Mouse (Mus musculus) stomach, postnatal 0 days (tissue): Measurements from ENCODE around the gene Myg1. TPM values are rescaled to one million over a fixed set of nuclear protein-coding genes. Genes with fewer than 3 reads are reported as not detected.

ENCODE experiments used
- ATAC-seq: fragments of 200-750 bp; cut with Nextera tagmentation; 2 replicates; pipeline ENCODE4 v1.8.0; 2017; ENCODE audit not compliant: low FRiP score, low TSS enrichment
- DNase-seq: peaks from one replicate; pipeline ENCODE4 v3.0.0-alpha.2; 2016; ENCODE audit warnings: low spot score
- H3K27ac ChIP-seq: fragments of 300-500 bp; sonication (generic); replicated peaks from 2 replicates; pipeline ENCODE4 v1.5.1; 2014; ENCODE audit warnings: mild to moderate bottlenecking, control low read depth
- H3K27me3 ChIP-seq: fragments of 300-500 bp; sonication (generic); 2 replicates; pipeline ENCODE4 v1.6.1; 2014; ENCODE audit warnings: low read length; ENCODE audit not compliant: control insufficient read depth, insufficient read depth
- H3K36me3 ChIP-seq: fragments of 300-500 bp; sonication (generic); 2 replicates; pipeline ENCODE4 v1.6.1; 2014; ENCODE audit warnings: low read length, mixed read lengths; ENCODE audit not compliant: control insufficient read depth, insufficient read depth
- H3K4me1 ChIP-seq: fragments of 300-500 bp; sonication (generic); replicated peaks from 2 replicates; pipeline ENCODE4 v1.6.1; 2014; ENCODE audit warnings: antibody characterized with exemption; ENCODE audit not compliant: control insufficient read depth, insufficient read depth
- H3K4me2 ChIP-seq: fragments of 300-500 bp; sonication (generic); replicated peaks from 2 replicates; pipeline ENCODE4 v1.6.1; 2014; ENCODE audit warnings: low read depth, mild to moderate bottlenecking, control low read depth, moderate library complexity
- H3K4me3 ChIP-seq: fragments of 300-500 bp; sonication (generic); 2 replicates; pipeline ENCODE4 v1.5.1; 2014; ENCODE audit warnings: low read depth, low read length, control low read depth
- H3K9ac ChIP-seq: fragments of 300-500 bp; sonication (generic); 2 replicates; pipeline ENCODE4 v1.6.1; 2014; ENCODE audit warnings: mild to moderate bottlenecking, low read length, control low read depth, mixed read lengths
- H3K9me3 ChIP-seq: fragments of 300-500 bp; sonication (generic); 2 replicates; pipeline ENCODE4 v1.6.1; 2016; ENCODE audit warnings: low read length; ENCODE audit not compliant: control insufficient read depth
- CTCF ChIP-seq: IDR thresholded peaks from 2 replicates; pipeline ENCODE4 v1.5.1; 2016; ENCODE audit warnings: antibody characterized with exemption, low read depth, mild to moderate bottlenecking, moderate library complexity
- EP300 ChIP-seq: optimal IDR thresholded peaks from 2 replicates; pipeline ENCODE3; 2016; ENCODE audit warnings: antibody characterized with exemption
- WGBS: fragments of 180-500 bp; shearing (Covaris S2); extraction: QIAGEN DNeasy Blood & Tissue Kit; methylation state at CpG from one replicate; pipeline ENCODE4 v1.1.7; 2014; 5-methylcytosine and 5-hydroxymethylcytosine counted together
- polyA plus RNA-seq: library from polyadenylated mRNA; unstranded; fragments of >200 nt; fragmentation: Nextera tagmentation; extraction: Ambion mirVana; gene quantifications from 2 replicates; pipeline ENCODE4 v1.2.1, GENCODE M21; 2015

The Myg1 gene
- polyA plus RNA-seq, 1 experiment from 2014 or later, result 44.8 TPM

GRCm38 (mm10) chr15:102377810-102378262 lies 46.3 kb downstream of the Myg1 start:
- Histone ChIP-seq H3K9me3 (no peaks in the 10 kb centered on the region), H3K27me3 (no peaks in the 10 kb centered on the region), H3K36me3 (no peaks in the 10 kb centered on the region), H3K27ac (peak overlapping the region; percentile 56), H3K4me1 (0 out of 2 replicates have a peak, but pooled peaks cover 3% of the 10 kb centered on the region), H3K4me3 (no peak overlapping the region), H3K4me2 (peak overlapping the region; percentile 97), H3K9ac (peak overlapping the region; percentile 35; the same call in 1 of the 2 replicates)
- TF ChIP-seq EP300, result no peak
- ATAC-seq (peak; percentile 27; the same call in 1 of the 2 replicates), DNase-seq (no peak)
- WGBS, result 15% methylated on average over 10 of the region's 10 CpGs

GRCm38 (mm10) chr15:102381575-102381974 lies 50.1 kb downstream of the Myg1 start:
- ATAC-seq (peak; percentile 78), DNase-seq (peak; percentile 88)
- no peak overlapping the region for H3K4me2 ChIP-seq
- 0 out of 2 replicates have a peak, but pooled peaks cover 3% of the 10 kb centered on the region for H3K4me1 ChIP-seq
- no peaks in the 10 kb centered on the region for H3K36me3 ChIP-seq
- no peaks in the 10 kb centered on the region for H3K9me3 ChIP-seq
- H3K4me3 ChIP-seq, result no peak overlapping the region
- no peak overlapping the region for H3K27ac ChIP-seq
- no peak for TF ChIP-seq EP300
- TF ChIP-seq CTCF, result peak; percentile 98
- 1% methylated on average over 7 of the region's 7 CpGs for WGBS
- H3K27me3 ChIP-seq, result no peaks in the 10 kb centered on the region
- H3K9ac ChIP-seq, result no peak overlapping the region

DNA sequence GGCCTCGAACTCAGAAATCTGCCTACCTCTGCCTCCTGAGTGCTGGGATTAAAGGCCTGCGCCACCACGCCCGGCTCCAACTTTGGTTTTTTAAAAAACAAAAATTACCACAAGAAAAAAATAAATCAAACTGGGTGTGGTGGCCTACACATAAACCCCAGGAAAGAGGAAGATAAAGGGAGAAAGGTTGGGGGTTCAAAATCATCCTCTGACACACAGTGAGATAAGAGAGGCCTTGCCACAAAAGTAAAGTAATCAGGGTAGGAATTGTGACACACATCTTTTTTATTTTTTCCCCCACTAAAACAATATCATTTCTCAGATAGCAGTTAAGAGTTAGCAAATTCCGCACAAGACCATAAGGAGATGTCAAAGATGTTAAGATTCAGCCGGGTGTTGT lies 52.2 kb downstream of the Myg1 start:
- Histone ChIP-seq H3K4me3 (no peak overlapping the region), H3K27ac (no peak overlapping the region), H3K4me2 (no peak overlapping the region), H3K9me3 (no peaks in the 10 kb centered on the region), H3K27me3 (no peaks in the 10 kb centered on the region), H3K36me3 (no peaks in the 10 kb centered on the region), H3K4me1 (no peaks in the 10 kb centered on the region), H3K9ac (no peak overlapping the region)
- DNase-seq, result no peak
- no peak for ATAC-seq
- 85% methylated on average over 6 of the region's 6 CpGs for WGBS
- TF ChIP-seq CTCF (no peak), EP300 (no peak)

DNA sequence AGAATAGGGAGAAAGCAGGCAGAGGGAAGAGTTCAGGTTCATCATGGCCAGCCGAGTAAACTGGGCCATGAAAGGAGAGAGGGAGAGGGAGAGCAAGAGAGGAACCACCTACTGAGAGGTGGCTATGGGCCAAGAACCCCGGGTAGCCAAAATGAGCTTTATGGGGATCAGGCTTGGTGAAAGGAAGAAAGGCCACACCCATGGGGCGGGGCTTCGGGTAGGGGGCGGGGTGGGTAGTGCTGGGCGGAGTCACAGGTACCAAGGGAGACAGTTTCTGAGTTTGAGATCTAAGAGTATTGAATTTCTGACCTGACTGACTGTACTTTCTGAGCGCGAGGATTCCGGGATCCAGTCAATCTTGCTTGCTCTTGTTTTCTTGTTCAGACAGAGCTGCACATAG lies 55.1 kb downstream of the Myg1 start:
- DNase-seq (peak; percentile 49), ATAC-seq (no peak)
- WGBS, result 40% methylated on average over 9 of the region's 9 CpGs
- TF ChIP-seq CTCF, result no peak
- no peak for TF ChIP-seq EP300
- H3K4me2 ChIP-seq, result no peak overlapping the region
- no peak overlapping the region for H3K9ac ChIP-seq
- H3K27me3 ChIP-seq, result no peaks in the 10 kb centered on the region
- no peaks in the 10 kb centered on the region for H3K36me3 ChIP-seq
- no peak overlapping the region for H3K4me3 ChIP-seq
- H3K9me3 ChIP-seq, result no peaks in the 10 kb centered on the region
- H3K4me1 ChIP-seq, result no peaks in the 10 kb centered on the region
- H3K27ac ChIP-seq, result no peak overlapping the region

Other genes starting within 250 kb of the Myg1 start
- gene Tns2, start 231.3 kb upstream of the Myg1 start, polyA plus RNA-seq, result 11.9 and 15.5 TPM in 2 replicates
- gene Spryd3, start 195.5 kb upstream of the Myg1 start, polyA plus RNA-seq, result 28.5 and 29.0 TPM in 2 replicates
- gene Igfbp6, start 187.3 kb upstream of the Myg1 start, polyA plus RNA-seq, result 30.6 and 39.5 TPM in 2 replicates
- gene Soat2, start 181.2 kb upstream of the Myg1 start, polyA plus RNA-seq, result 5.9 and 6.0 TPM in 2 replicates
- gene Zfp740, start 128.5 kb upstream of the Myg1 start, polyA plus RNA-seq, result 19.9 and 20.2 TPM in 2 replicates
- 32.1 and 39.4 TPM in 2 replicates for gene Csad, start 127.0 kb upstream of the Myg1 start, polyA plus RNA-seq
- gene Itgb7, start 99.8 kb upstream of the Myg1 start, polyA plus RNA-seq, result 1.2 TPM in 2 replicates
- 27.2 and 34.6 TPM in 2 replicates for gene Rarg, start 74.2 kb upstream of the Myg1 start, polyA plus RNA-seq
- gene Gm9918, start 61.1 kb upstream of the Myg1 start, polyA plus RNA-seq, result 0.10 and 0.12 TPM in 2 replicates
- gene Mfsd5, start 52.3 kb upstream of the Myg1 start, polyA plus RNA-seq, result 81.6 and 83.6 TPM in 2 replicates
- gene Espl1, start 35.4 kb upstream of the Myg1 start, polyA plus RNA-seq, result 2.2 and 4.0 TPM in 2 replicates
- 321 and 336 TPM in 2 replicates for gene Pfdn5, start 5.6 kb upstream of the Myg1 start, polyA plus RNA-seq
- 21.1 and 21.7 TPM in 2 replicates for gene Aaas, start 19.1 kb downstream of the Myg1 start, polyA plus RNA-seq
- gene Sp7, start 35.5 kb downstream of the Myg1 start, polyA plus RNA-seq, result 0.40 and 0.41 TPM in 2 replicates
- 4.4 and 4.7 TPM in 2 replicates for gene Sp1, start 74.4 kb downstream of the Myg1 start, polyA plus RNA-seq
- gene Amhr2, start 113.7 kb downstream of the Myg1 start, polyA plus RNA-seq, result 0.42 and 0.80 TPM in 2 replicates
- gene Prr13, start 127.3 kb downstream of the Myg1 start, polyA plus RNA-seq, result 339 and 365 TPM in 2 replicates
- 90.7 and 96.2 TPM in 2 replicates for gene Pcbp2, start 138.8 kb downstream of the Myg1 start, polyA plus RNA-seq
- not detected in 2 replicates for gene Gm10337, start 172.0 kb downstream of the Myg1 start, polyA plus RNA-seq
- gene Map3k12, start 185.4 kb downstream of the Myg1 start, polyA plus RNA-seq, result 3.3 and 3.9 TPM in 2 replicates
- 41.7 and 44.3 TPM in 2 replicates for gene Tarbp2, start 186.5 kb downstream of the Myg1 start, polyA plus RNA-seq
- gene Npff, start 193.2 kb downstream of the Myg1 start, polyA plus RNA-seq, result 1.1 and 1.3 TPM in 2 replicates